Mouse (Mus musculus): ENCODE measurements at regions not wholly inside any gene's neighbourhood (a gene's known extent, or its start where the extent isn't known, plus 50 kb on each side); places are given as distances from the start of the nearest gene placed in this dataset.

DNA sequence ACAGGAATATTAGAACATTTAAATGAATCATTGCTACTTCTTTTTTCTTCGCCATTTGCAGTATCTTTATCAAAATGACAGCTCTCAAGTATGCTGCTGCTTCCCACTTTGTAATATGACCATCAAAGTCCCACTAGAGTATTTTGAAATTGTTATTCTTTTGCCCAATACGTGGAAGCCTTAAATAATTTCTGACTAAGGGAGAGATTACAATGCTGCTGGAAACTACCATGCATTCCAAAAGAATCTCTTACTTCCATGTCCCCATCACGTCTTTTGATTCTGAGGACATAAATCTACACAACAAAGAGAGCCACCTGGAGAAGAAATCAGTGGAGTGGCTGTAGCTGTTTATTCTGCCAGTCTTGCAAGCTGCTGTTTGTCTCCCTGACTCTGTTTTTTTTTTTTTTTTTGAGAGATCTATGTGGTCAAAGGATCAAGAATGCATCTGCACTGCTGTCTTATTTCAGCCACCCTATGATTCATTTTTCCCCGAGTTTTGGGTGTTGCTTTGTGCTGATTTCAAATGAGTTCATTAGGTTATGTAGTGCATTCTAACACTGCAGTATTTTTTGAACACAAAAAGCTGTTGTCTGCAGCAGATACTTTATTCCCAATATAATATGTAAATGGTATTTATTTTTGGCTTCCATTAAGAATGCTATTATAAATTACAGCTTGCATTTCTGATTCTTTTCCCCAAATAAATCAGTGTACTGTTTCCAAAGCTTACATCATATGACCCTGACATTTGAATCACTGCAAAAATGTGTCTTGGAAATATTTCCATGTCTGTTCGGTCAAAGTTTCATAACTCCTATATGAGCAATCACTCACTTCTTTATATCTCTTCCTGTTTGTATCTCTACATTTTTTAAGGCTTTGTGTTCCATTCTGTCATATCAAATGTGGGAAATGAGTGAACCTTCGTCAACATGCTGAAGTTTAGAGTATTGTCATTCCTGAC is 53.1 kb upstream of the Trim52 start:
- DNase-seq (ENCODE audit: extremely low spot score): no peak

All from embryo, embryonic 9.5 days (tissue).